Mouse (Mus musculus) limb, embryonic 13.5 days (tissue): ENCODE data around the gene Gpr143. TPM values are rescaled to one million over a fixed set of nuclear protein-coding genes. Genes with fewer than 3 reads are reported as not detected.

ENCODE experiments used
- ATAC-seq: fragments of 200-750 bp; cut with Nextera tagmentation; 2 replicates; pipeline ENCODE4 v1.8.0; 2017; ENCODE audit warnings: low read depth, moderate number of reproducible peaks, moderate TSS enrichment; ENCODE audit not compliant: low FRiP score
- H3K27ac ChIP-seq: fragments of 300-500 bp; sonication (generic); 2 replicates; pipeline ENCODE4 v1.5.1; 2015; ENCODE audit warnings: inconsistent platforms, mild to moderate bottlenecking, moderate library complexity
- H3K27me3 ChIP-seq: fragments of 300-500 bp; sonication (generic); 2 replicates; pipeline ENCODE4 v1.6.1; 2015; ENCODE audit warnings: mild to moderate bottlenecking, inconsistent platforms
- H3K36me3 ChIP-seq: fragments of 300-500 bp; sonication (generic); 2 replicates; pipeline ENCODE4 v1.6.1; 2015; ENCODE audit warnings: inconsistent platforms, mild to moderate bottlenecking, moderate library complexity
- H3K4me1 ChIP-seq: fragments of 300-500 bp; sonication (generic); 2 replicates; pipeline ENCODE4 v1.6.1; 2015; ENCODE audit warnings: inconsistent platforms
- H3K4me2 ChIP-seq: fragments of 300-500 bp; sonication (generic); replicated peaks from 2 replicates; pipeline ENCODE4 v1.6.1; 2015; ENCODE audit warnings: inconsistent platforms, mild to moderate bottlenecking, moderate library complexity
- H3K4me3 ChIP-seq: fragments of 300-500 bp; sonication (generic); 2 replicates; pipeline ENCODE4 v1.5.1; 2015; ENCODE audit warnings: moderate library complexity, mild to moderate bottlenecking, inconsistent platforms
- H3K9ac ChIP-seq: fragments of 300-500 bp; sonication (generic); 2 replicates; pipeline ENCODE4 v1.6.1; 2015; ENCODE audit warnings: mild to moderate bottlenecking, inconsistent platforms
- H3K9me3 ChIP-seq: fragments of 300-500 bp; sonication (generic); 2 replicates; pipeline ENCODE4 v1.6.1; 2016; ENCODE audit warnings: inconsistent platforms
- WGBS: fragments of 180-500 bp; shearing (Covaris S2); methylation state at CpG from one replicate; pipeline ENCODE4 v1.1.7; 2015; 5-methylcytosine and 5-hydroxymethylcytosine counted together
- polyA plus RNA-seq: library from polyadenylated mRNA; unstranded; fragments of >200 nt; fragmentation: Nextera tagmentation; extraction: Ambion mirVana; gene quantifications from 2 replicates; pipeline ENCODE4 v1.2.1, GENCODE M21; 2015

Gene Gpr143
- 0.14 and 0.23 TPM in 2 replicates for polyA plus RNA-seq

GRCm38 (mm10) chrX:152781720-152782403, at the start of gene Gpr143:
TSS of gene Gpr143 (plus strand) at chrX:152781921.
- no peak; the same call in 1 of the 2 replicates for ATAC-seq
- H3K9ac ChIP-seq: 0 out of 2 replicates have a peak within 1 kb of the TSS, but pooled peaks have one; percentile 8
- H3K27me3 ChIP-seq: peaks cover 30% of the 10 kb centered on the region
- H3K9me3 ChIP-seq: no peaks in the 10 kb centered on the region
- no peaks in the 10 kb centered on the region for H3K36me3 ChIP-seq
- H3K4me1 ChIP-seq: no peaks in the 10 kb centered on the region
- H3K4me3 ChIP-seq: peak within 1 kb of the TSS; percentile 20
- H3K4me2 ChIP-seq: peak within 1 kb of the TSS; percentile 58
- 27% methylated on average over 26 of the region's 26 CpGs for WGBS
- H3K27ac ChIP-seq: no peak within 1 kb of the TSS

DNA sequence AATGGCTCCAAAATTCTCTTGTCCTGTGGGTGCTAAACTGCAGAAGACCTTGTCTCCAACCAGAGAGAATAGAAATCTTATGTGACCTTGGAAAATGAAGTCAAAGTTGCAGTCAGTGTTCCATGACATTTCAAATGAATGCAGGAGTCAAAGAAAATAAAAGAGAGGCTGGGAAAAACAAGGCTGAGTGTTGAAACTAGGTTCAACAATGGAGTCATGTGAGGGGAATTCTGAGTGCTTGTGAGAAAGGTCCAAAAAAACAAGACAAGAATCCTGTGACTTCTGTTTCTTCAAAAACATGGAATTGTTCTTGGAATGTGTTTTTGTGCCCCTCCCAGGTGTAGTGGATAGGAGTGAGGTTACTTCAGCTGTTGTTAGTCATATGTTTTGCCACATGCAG, 46.4 kb upstream of the Gpr143 start:
- H3K36me3 ChIP-seq: no peaks in the 10 kb centered on the region

GRCm38 (mm10) chrX:152738191-152738590, 43.5 kb upstream of the Gpr143 start:
- Histone ChIP-seq H3K9me3 (no peaks in the 10 kb centered on the region), H3K4me3 (no peak overlapping the region), H3K27me3 (peaks cover 33% of the 10 kb centered on the region), H3K4me2 (no peak overlapping the region), H3K27ac (no peak overlapping the region), H3K4me1 (no peaks in the 10 kb centered on the region), H3K36me3 (no peaks in the 10 kb centered on the region), H3K9ac (no peak overlapping the region)
- no peak for ATAC-seq
- 67% methylated on average over 2 of the region's 2 CpGs for WGBS

More for the DNA sequence above, 46.4 kb upstream of the Gpr143 start:
- peaks cover 25% of the 10 kb centered on the region; the same call in 1 of the 2 replicates for H3K27me3 ChIP-seq
- no peaks in the 10 kb centered on the region for H3K4me1 ChIP-seq
- no peak overlapping the region for H3K9ac ChIP-seq
- H3K4me2 ChIP-seq: no peak overlapping the region
- no peak overlapping the region for H3K27ac ChIP-seq
- no peak for ATAC-seq
- H3K4me3 ChIP-seq: no peak overlapping the region
- H3K9me3 ChIP-seq: no peaks in the 10 kb centered on the region

DNA sequence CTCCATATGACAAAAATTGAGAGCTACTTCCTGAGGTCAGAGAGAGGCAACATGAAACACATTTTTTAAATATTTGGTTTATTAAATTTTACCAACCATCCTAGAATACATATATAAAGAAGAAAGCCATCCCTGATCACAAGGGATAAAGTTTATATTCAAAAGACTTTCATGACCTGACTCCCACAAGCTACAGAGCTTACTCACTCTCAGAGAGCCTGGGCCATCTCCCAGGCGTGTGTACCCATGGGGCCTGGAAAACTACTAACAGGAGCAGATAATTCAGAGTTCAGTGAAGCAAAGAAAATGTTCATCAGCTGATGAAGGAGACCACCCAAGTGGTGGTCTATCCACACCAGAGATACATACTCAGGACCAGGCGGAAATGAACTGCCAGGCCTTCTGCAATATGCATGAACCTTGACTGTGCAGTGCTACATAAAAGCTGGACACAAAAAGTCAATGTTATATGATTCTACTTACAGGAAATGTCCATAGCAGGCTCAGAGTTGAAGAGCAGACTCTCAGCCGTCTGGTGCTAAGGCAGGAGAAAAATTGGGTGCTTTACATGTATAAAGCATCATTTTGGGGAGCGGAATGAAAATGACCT, 42.9 kb upstream of the Gpr143 start:
- peaks cover 36% of the 10 kb centered on the region for H3K27me3 ChIP-seq
- H3K4me1 ChIP-seq: no peaks in the 10 kb centered on the region
- no peak for ATAC-seq
- H3K4me3 ChIP-seq: no peak overlapping the region
- 77% methylated on average over 4 of the region's 4 CpGs for WGBS
- H3K36me3 ChIP-seq: no peaks in the 10 kb centered on the region
- H3K4me2 ChIP-seq: no peak overlapping the region
- no peak overlapping the region for H3K9ac ChIP-seq
- H3K27ac ChIP-seq: no peak overlapping the region
- H3K9me3 ChIP-seq: no peaks in the 10 kb centered on the region

DNA sequence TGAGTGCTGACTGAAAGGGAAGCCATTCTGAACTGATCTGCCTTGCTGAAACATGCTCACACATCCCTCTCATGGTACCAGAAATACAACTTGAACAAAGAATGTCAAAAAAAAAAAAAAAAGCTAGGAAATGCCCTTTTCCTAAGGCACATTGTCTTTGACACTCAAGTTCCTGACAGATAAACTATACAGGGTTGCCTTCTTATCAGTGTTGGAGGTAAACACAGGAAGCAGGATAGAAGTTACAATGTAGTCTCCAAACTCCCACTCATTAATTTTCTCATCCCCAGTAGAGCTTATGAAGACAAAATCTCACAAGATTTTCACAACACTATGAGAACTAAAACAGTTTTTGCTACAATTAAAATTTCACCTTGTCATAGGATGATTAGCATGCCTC, 38.1 kb upstream of the Gpr143 start:
- ATAC-seq: no peak
- no peak overlapping the region for H3K4me3 ChIP-seq
- no peak overlapping the region for H3K9ac ChIP-seq
- no peak overlapping the region for H3K4me2 ChIP-seq
- H3K4me1 ChIP-seq: no peaks in the 10 kb centered on the region
- no peaks in the 10 kb centered on the region for H3K36me3 ChIP-seq
- no peaks in the 10 kb centered on the region for H3K9me3 ChIP-seq
- no peak overlapping the region for H3K27ac ChIP-seq
- H3K27me3 ChIP-seq: peaks cover 38% of the 10 kb centered on the region

GRCm38 (mm10) chrX:152745925-152746324, 35.8 kb upstream of the Gpr143 start:
- ATAC-seq: no peak
- Histone ChIP-seq H3K4me3 (no peak overlapping the region), H3K27me3 (peaks cover 33% of the 10 kb centered on the region), H3K9ac (no peak overlapping the region), H3K27ac (no peak overlapping the region), H3K36me3 (no peaks in the 10 kb centered on the region), H3K9me3 (no peaks in the 10 kb centered on the region), H3K4me2 (no peak overlapping the region), H3K4me1 (no peaks in the 10 kb centered on the region)
- 77% methylated on average over 2 of the region's 2 CpGs for WGBS

GRCm38 (mm10) chrX:152755819-152756218, 25.9 kb upstream of the Gpr143 start:
- ATAC-seq: no peak
- Histone ChIP-seq H3K27ac (no peak overlapping the region), H3K9me3 (no peaks in the 10 kb centered on the region), H3K4me2 (no peak overlapping the region), H3K36me3 (no peaks in the 10 kb centered on the region), H3K9ac (no peak overlapping the region), H3K4me1 (no peaks in the 10 kb centered on the region), H3K4me3 (no peak overlapping the region), H3K27me3 (no peaks in the 10 kb centered on the region)
- WGBS: 79% methylated on average over 1 of the region's 1 CpGs

- WGBS: 95% methylated on average over 5 of the region's 5 CpGs
- H3K27me3 ChIP-seq: no peaks in the 10 kb centered on the region
- H3K27ac ChIP-seq: no peak overlapping the region
These were observed 25.4 kb upstream of the Gpr143 start for GRCm38 (mm10) chrX:152756293-152756692.

DNA sequence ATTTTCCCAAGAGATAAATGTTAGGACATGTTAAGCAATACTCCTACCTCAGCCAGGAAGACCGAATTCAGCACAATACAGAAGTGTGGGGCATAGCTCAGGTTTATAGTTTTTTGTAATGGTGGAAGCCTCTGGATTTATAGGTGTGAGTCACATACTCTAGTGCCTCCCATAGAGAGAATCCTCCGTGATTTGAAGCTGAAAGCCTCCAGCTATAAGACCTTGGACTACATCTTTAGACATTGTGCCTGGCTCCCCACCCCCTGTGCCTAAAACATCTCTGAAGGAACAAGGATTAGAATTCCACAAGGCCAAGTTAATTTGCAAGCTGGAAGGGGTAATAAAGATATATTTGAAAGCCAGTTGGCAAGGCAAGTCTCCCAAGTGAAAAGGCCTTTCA, 19.3 kb upstream of the Gpr143 start:
- no peak overlapping the region for H3K4me2 ChIP-seq
- no peak for ATAC-seq
- H3K36me3 ChIP-seq: no peaks in the 10 kb centered on the region
- 40% methylated on average over 2 of the region's 2 CpGs for WGBS
- no peak overlapping the region for H3K9ac ChIP-seq
- no peak overlapping the region for H3K4me3 ChIP-seq
- peaks cover 10% of the 10 kb centered on the region; the same call in 1 of the 2 replicates for H3K27me3 ChIP-seq
- no peak overlapping the region for H3K27ac ChIP-seq
- H3K4me1 ChIP-seq: peaks cover 5% of the 10 kb centered on the region; the same call in 1 of the 2 replicates
- H3K9me3 ChIP-seq: no peaks in the 10 kb centered on the region

More at GRCm38 (mm10) chrX:152756293-152756692, 25.4 kb upstream of the Gpr143 start:
- Histone ChIP-seq H3K4me2 (no peak overlapping the region), H3K36me3 (no peaks in the 10 kb centered on the region), H3K9me3 (no peaks in the 10 kb centered on the region), H3K4me3 (no peak overlapping the region), H3K4me1 (no peaks in the 10 kb centered on the region), H3K9ac (no peak overlapping the region)
- no peak for ATAC-seq

DNA sequence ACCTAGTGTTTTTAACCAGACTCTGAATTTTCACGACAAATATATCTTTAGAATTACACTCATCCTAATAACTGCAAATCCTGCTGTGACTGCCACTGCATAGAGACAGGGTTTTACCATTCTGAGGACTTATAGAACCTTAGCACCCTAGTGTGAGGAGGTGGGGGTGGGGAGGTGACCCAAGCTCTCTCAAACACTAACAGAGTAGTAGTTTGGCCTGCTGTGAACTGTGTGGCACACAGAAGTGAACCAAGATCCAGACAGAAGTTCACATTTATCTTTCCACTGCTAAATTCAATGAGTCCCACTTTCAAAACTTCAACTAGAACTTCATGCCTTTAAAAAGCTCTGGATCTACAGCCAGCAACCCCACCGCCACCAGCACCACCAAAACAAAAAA, 18.9 kb upstream of the Gpr143 start:
- Histone ChIP-seq H3K9ac (no peak overlapping the region), H3K4me1 (peaks cover 5% of the 10 kb centered on the region; the same call in 1 of the 2 replicates), H3K4me3 (no peak overlapping the region), H3K9me3 (no peaks in the 10 kb centered on the region), H3K27ac (no peak overlapping the region; the same call in 1 of the 2 replicates), H3K36me3 (no peaks in the 10 kb centered on the region), H3K27me3 (peaks cover 10% of the 10 kb centered on the region; the same call in 1 of the 2 replicates), H3K4me2 (no peak overlapping the region)
- 48% methylated on average over 2 of the region's 2 CpGs for WGBS
- no peak for ATAC-seq

- H3K4me1 ChIP-seq: peaks cover 5% of the 10 kb centered on the region; the same call in 1 of the 2 replicates
- H3K9ac ChIP-seq: no peak overlapping the region
- H3K4me2 ChIP-seq: no peak overlapping the region
- peaks cover 20% of the 10 kb centered on the region for H3K27me3 ChIP-seq
- ATAC-seq: no peak
- H3K36me3 ChIP-seq: no peaks in the 10 kb centered on the region
- no peak overlapping the region for H3K27ac ChIP-seq
- H3K9me3 ChIP-seq: no peaks in the 10 kb centered on the region
- no peak overlapping the region for H3K4me3 ChIP-seq
- WGBS: 55% methylated on average over 2 of the region's 2 CpGs
These were observed 17.6 kb upstream of the Gpr143 start for GRCm38 (mm10) chrX:152764171-152764570.

- Histone ChIP-seq H3K9ac (peak within 1 kb of the TSS; percentile 76), H3K4me3 (peak within 1 kb of the TSS; percentile 60), H3K4me2 (peak within 1 kb of the TSS; percentile 65), H3K36me3 (no peaks in the 10 kb centered on the region), H3K27ac (no peak within 1 kb of the TSS), H3K27me3 (peaks cover 41% of the 10 kb centered on the region), H3K9me3 (no peaks in the 10 kb centered on the region), H3K4me1 (no peaks in the 10 kb centered on the region)
- WGBS: 16% methylated on average over 43 of the region's 55 CpGs
- ATAC-seq: peak; percentile 76
These were observed 12.7 kb upstream of the Gpr143 start, which contains the start of gene Shroom2 for GRCm38 (mm10) chrX:152768891-152769599. TSS of gene Shroom2 (minus strand) at chrX:152769465.
